In genomic region chr19:9110182-9110869, GRCm38 (mm10) we compare ENCODE assay signal across 8 mouse cellular contexts. TPM values are rescaled to one million over a fixed set of nuclear protein-coding genes. Genes with fewer than 3 reads are reported as not detected.
DNase-seq lines count a peak whose midpoint lies in the region; ATAC-seq and TF ChIP-seq lines count a peak whose summit lies in the region.

No protein-coding gene starts in this region.

- H3K4me2 ChIP-seq in heart, postnatal 0 days (ENCODE audit: low read depth, low read length): no peak overlapping the region
- no peak overlapping the region for H3K4me2 ChIP-seq in kidney, postnatal 0 days (ENCODE audit: low read length)
- no peak overlapping the region for H3K4me2 ChIP-seq in neural tube, embryonic 14.5 days (ENCODE audit: low read depth, low read length)

- TF ChIP-seq CTCF in heart, postnatal 0 days (IDR thresholded peaks at IDR 0.05; ENCODE audit: low read depth): peak; percentile 86
- peak; percentile 87 for TF ChIP-seq CTCF in kidney, postnatal 0 days (IDR thresholded peaks at IDR 0.05; ENCODE audit: low read depth)

- H3K9ac ChIP-seq in heart, postnatal 0 days (replicated peaks; ENCODE audit: low read depth, low read length): no peak overlapping the region
- no peak overlapping the region for H3K9ac ChIP-seq in kidney, postnatal 0 days (ENCODE audit: low read depth, low read length)
- no peak overlapping the region for H3K9ac ChIP-seq in neural tube, embryonic 14.5 days (replicated peaks; ENCODE audit: low read depth, low read length)

- peaks cover 11% of the 10 kb centered on the region; the same call in 1 of the 2 replicates for H3K4me1 ChIP-seq in heart, postnatal 0 days (ENCODE audit: control insufficient read depth, insufficient read depth)
- H3K4me1 ChIP-seq in kidney, postnatal 0 days (replicated peaks; ENCODE audit: insufficient read depth, low read length): peaks cover 14% of the 10 kb centered on the region; the same call in 1 of the 2 replicates
- no peaks in the 10 kb centered on the region for H3K4me1 ChIP-seq in neural tube, embryonic 14.5 days (ENCODE audit: control insufficient read depth, insufficient read depth, low read length)

- DNase-seq in ZHBTc4 (ENCODE audit: low read depth, low spot score): peak; percentile 77
- peak; percentile 60 for DNase-seq in embryo, embryonic 9.5 days (ENCODE audit: extremely low spot score)
- DNase-seq in heart, postnatal 0 days (ENCODE audit: low spot score): peak; percentile 83
- peak; percentile 93 for DNase-seq in kidney, postnatal 0 days (ENCODE audit: low spot score)
- DNase-seq in lung, adult 18-20 months: peak; percentile 24 to 59
- no peak for DNase-seq in ovary, postnatal 14 days (ENCODE audit: low spot score)

- no peak overlapping the region for H3K27ac ChIP-seq in heart, postnatal 0 days (ENCODE audit: low read depth)
- no peak overlapping the region for H3K27ac ChIP-seq in kidney, postnatal 0 days
- no peak overlapping the region for H3K27ac ChIP-seq in neural tube, embryonic 14.5 days (ENCODE audit: low read depth, low read length)

- 52% methylated on average over 4 of the region's 4 CpGs for WGBS in heart, postnatal 0 days
- 58% methylated on average over 4 of the region's 4 CpGs for WGBS in kidney, postnatal 0 days
- 53% methylated on average over 4 of the region's 4 CpGs for WGBS in neural tube, embryonic 14.5 days

- H3K27me3 ChIP-seq in heart, postnatal 0 days (ENCODE audit: control insufficient read depth, insufficient read depth, low read length): no peaks in the 10 kb centered on the region
- no peaks in the 10 kb centered on the region for H3K27me3 ChIP-seq in kidney, postnatal 0 days (ENCODE audit: insufficient read depth, low read length)
- no peaks in the 10 kb centered on the region for H3K27me3 ChIP-seq in neural tube, embryonic 14.5 days (ENCODE audit: control insufficient read depth, insufficient read depth, low read length)

- TF ChIP-seq EP300 in heart, postnatal 0 days (IDR thresholded peaks at IDR 0.05; ENCODE audit: low read depth): no peak

- H3K36me3 ChIP-seq in heart, postnatal 0 days (replicated peaks; ENCODE audit: control insufficient read depth, insufficient read depth, low read length): peaks cover 24% of the 10 kb centered on the region
- H3K36me3 ChIP-seq in kidney, postnatal 0 days (ENCODE audit: insufficient read depth, low read length): peaks cover 19% of the 10 kb centered on the region; the same call in 1 of the 2 replicates
- no peaks in the 10 kb centered on the region; the same call in 1 of the 2 replicates for H3K36me3 ChIP-seq in neural tube, embryonic 14.5 days (ENCODE audit: control insufficient read depth, insufficient read depth, low read length)

- no peaks in the 10 kb centered on the region for H3K9me3 ChIP-seq in heart, postnatal 0 days (replicated peaks; ENCODE audit: control insufficient read depth, low read length)
- no peaks in the 10 kb centered on the region for H3K9me3 ChIP-seq in kidney, postnatal 0 days (replicated peaks; ENCODE audit: low read length)
- H3K9me3 ChIP-seq in neural tube, embryonic 14.5 days (ENCODE audit: control insufficient read depth, low read length): no peaks in the 10 kb centered on the region

- H3K4me3 ChIP-seq in heart, postnatal 0 days (ENCODE audit: low read depth, low read length): no peak overlapping the region
- H3K4me3 ChIP-seq in kidney, postnatal 0 days (replicated peaks; ENCODE audit: low read depth, low read length): no peak overlapping the region
- no peak overlapping the region for H3K4me3 ChIP-seq in neural tube, embryonic 14.5 days (ENCODE audit: low read depth, low read length)

- peak; percentile 86 for ATAC-seq in CD4-positive, CD25-positive, alpha-beta regulatory T cell, adult 4 months
- peak; percentile 67; the same call in 1 of the 2 replicates for ATAC-seq in heart, postnatal 0 days (ENCODE audit: insufficient read depth, low read depth)
- peak; percentile 69; the same call in 1 of the 2 replicates for ATAC-seq in kidney, postnatal 0 days (replicated peaks; ENCODE audit: low FRiP score, low read depth)
- ATAC-seq in neural tube, embryonic 14.5 days (ENCODE audit: low read depth): peak; percentile 86

RNA-seq across cellular contexts. Expression of gene Scgb1a1, which starts 22.6 kb away (rescaled TPM):
- not detected for polyA plus RNA-seq in CD4-positive, CD25-positive, alpha-beta regulatory T cell, adult 4 months (2017; shearing (Covaris generic))
- total RNA-seq in heart, postnatal 0 days (2014; rRNA removed; ENCODE audit: low replicate concordance): 8.9 TPM in 1 of 2 replicates, not detected in the other
- 1.3 and 98.2 TPM in 2 replicates for polyA plus RNA-seq in heart, postnatal 0 days (2015; fragmentation: Nextera tagmentation; extraction: Ambion mirVana)
- not detected in 2 replicates for polyA plus RNA-seq in kidney, postnatal 0 days (2015; fragmentation: Nextera tagmentation; extraction: Ambion mirVana)
- not detected in 2 replicates for polyA plus RNA-seq in neural tube, embryonic 14.5 days (2014; fragmentation: Nextera tagmentation; extraction: Ambion mirVana)

RNA-seq across cellular contexts. Expression of gene Asrgl1, which starts 25.1 kb away (rescaled TPM):
- polyA plus RNA-seq in CD4-positive, CD25-positive, alpha-beta regulatory T cell, adult 4 months (2017; shearing (Covaris generic)): 10 to 100 TPM; 33.5 to 34.3 TPM
- total RNA-seq in heart, postnatal 0 days (2014; rRNA removed; ENCODE audit: low replicate concordance): 7.3 and 10.6 TPM in 2 replicates
- 22.2 and 22.7 TPM in 2 replicates for polyA plus RNA-seq in heart, postnatal 0 days (2015; fragmentation: Nextera tagmentation; extraction: Ambion mirVana)
- polyA plus RNA-seq in kidney, postnatal 0 days (2015; fragmentation: Nextera tagmentation; extraction: Ambion mirVana): 13.4 and 14.6 TPM in 2 replicates
- 22.3 and 31.3 TPM in 2 replicates for polyA plus RNA-seq in neural tube, embryonic 14.5 days (2014; fragmentation: Nextera tagmentation; extraction: Ambion mirVana)
